Mouse (Mus musculus) megakaryocyte, embryonic 14.5 days (primary cell): ENCODE measurements around the gene Epha6.

Source experiments
- FLI1 ChIP-seq: IDR thresholded peaks from 2 replicates; pipeline ENCODE4 v1.6.1; 2012; ENCODE audit warnings: low read length, inconsistent platforms, mixed read lengths
- GATA1 ChIP-seq: IDR thresholded peaks from 3 replicates; pipeline ENCODE4 v1.6.1; 2012; ENCODE audit warnings: mixed read lengths, low read length, inconsistent platforms, borderline replicate concordance

GRCm38 (mm10) chr16:60274109-60274508 lies 331.2 kb downstream of the Epha6 start:
- TF ChIP-seq GATA1 (no peak), FLI1 (no peak)
